Mouse (Mus musculus) erythroblast, embryonic 14.5 days (primary cell): ENCODE results near the gene H2al2a.

Source experiments
- GATA1 ChIP-seq: IDR thresholded peaks from 2 replicates; pipeline ENCODE4 v1.6.1; 2012; ENCODE audit warnings: low read length, inconsistent platforms, mixed read lengths
- TAL1 ChIP-seq: IDR thresholded peaks from 3 replicates; pipeline ENCODE4 v1.6.1; 2012; ENCODE audit warnings: low read length, inconsistent platforms, mixed read lengths

DNA sequence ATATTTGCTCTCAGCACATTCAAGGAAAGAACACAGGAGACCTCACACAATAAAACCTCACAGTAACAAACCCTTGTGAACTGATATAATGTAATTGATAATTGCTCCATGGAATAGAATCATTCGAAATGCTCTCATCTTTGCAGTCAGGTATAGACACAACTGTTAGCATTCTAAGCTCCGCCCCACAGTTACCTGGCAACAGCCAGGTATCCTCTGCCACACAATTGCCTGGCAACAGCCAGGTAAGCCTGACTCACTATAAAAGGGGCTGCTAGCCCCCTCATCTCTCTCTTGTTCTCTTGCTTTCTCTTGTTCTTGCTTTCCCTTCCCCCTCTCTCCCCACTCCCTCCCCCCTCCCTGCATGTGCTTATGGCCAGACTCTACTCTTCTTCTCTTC is 28.2 kb downstream of the H2al2a start:
- TF ChIP-seq GATA1 (no peak), TAL1 (no peak)
